Mouse (Mus musculus) ES-E14 (cell line): ENCODE measurements at regions not wholly inside any gene's neighbourhood (a gene's known extent, or its start where the extent isn't known, plus 50 kb on each side); places are given as distances from the start of the nearest gene placed in this dataset.

ENCODE experiments used
- CHD2 ChIP-seq: IDR thresholded peaks from 2 replicates; pipeline ENCODE4 v1.6.1; 2014; ENCODE audit warnings: mild to moderate bottlenecking, low read depth, low read length, inconsistent platforms
- HCFC1 ChIP-seq: IDR thresholded peaks from 2 replicates; pipeline ENCODE4 v1.6.1; 2012; ENCODE audit warnings: low read length, inconsistent platforms, borderline replicate concordance; ENCODE audit not compliant: insufficient read depth
- MAFK ChIP-seq: IDR thresholded peaks from 2 replicates; pipeline ENCODE4 v1.6.1; 2014; ENCODE audit warnings: mild to moderate bottlenecking, low read depth, low read length, inconsistent platforms; ENCODE audit not compliant: insufficient read depth
- ZC3H11A ChIP-seq: IDR thresholded peaks from 2 replicates; pipeline ENCODE4 v1.6.1; 2012; ENCODE audit warnings: low read depth, mild to moderate bottlenecking, inconsistent platforms, low read length, borderline replicate concordance
- ZNF384 ChIP-seq: IDR thresholded peaks from 2 replicates; pipeline ENCODE4 v1.6.1; 2012; ENCODE audit warnings: low read depth, low read length, inconsistent platforms

- TF ChIP-seq MAFK: no peak
- TF ChIP-seq ZNF384: no peak
- TF ChIP-seq CHD2: no peak
- no peak for TF ChIP-seq HCFC1
- TF ChIP-seq ZC3H11A: no peak
Observed at GRCm38 (mm10) chr14:33763641-33764046, 159.7 kb upstream of the Gdf10 start.
